Mouse (Mus musculus): Measurements from ENCODE around the gene Tbc1d12.

- TF ChIP-seq GATA1 (IDR thresholded peaks at IDR 0.05; ENCODE audit: borderline replicate concordance, low read length) (no peak), FLI1 (IDR thresholded peaks at IDR 0.05; ENCODE audit: low read length) (no peak)
Observed at GRCm38 (mm10) chr19:38914926-38915325, 78.5 kb downstream of the Tbc1d12 start.
